Mouse (Mus musculus): ENCODE measurements at regions not wholly inside any gene's neighbourhood (a gene's known extent, or its start where the extent isn't known, plus 50 kb on each side); places are given as distances from the start of the nearest gene placed in this dataset.

DNA sequence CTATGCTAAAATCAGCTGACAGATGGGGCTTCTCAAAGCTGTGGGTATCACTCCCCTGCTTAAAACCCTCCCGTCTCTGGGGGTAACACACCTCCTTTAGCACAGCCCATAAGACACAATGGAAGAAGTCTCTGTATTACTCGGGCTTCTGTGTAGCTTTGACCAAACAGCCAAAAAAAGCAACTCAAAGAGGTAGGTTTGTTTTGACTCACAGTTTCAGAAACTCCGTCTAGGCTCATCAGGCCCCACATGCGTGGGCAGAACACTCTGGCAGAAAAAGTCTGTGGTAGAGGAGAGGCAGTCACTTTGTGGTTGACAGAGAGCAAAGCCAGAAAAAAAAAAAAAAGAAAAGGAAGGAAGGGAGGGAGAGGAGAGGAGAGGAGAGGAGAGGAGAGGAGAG is 133.8 kb downstream of the Rps15a start:
- TF ChIP-seq CTCF (IDR thresholded peaks at IDR 0.05; ENCODE audit: extremely low read depth, insufficient read depth, insufficient read length, insufficient replicate concordance) (no peak), POLR2A (IDR thresholded peaks at IDR 0.05; ENCODE audit: low read depth, low read length) (no peak)

All from spleen, adult 2 months (tissue).